Mouse (Mus musculus) forebrain, embryonic 11.5 days (tissue): ENCODE measurements around the gene Gm12184. TPM values are rescaled to one million over a fixed set of nuclear protein-coding genes. Genes with fewer than 3 reads are reported as not detected.
"Not testable (repeated sequence)": the region's sequence is repeated elsewhere in the genome, so short reads cannot be mapped to it uniquely, and the experiment has no call there.

ENCODE experiments used
- ATAC-seq: fragments of 200-750 bp; cut with Nextera tagmentation; replicated peaks from 2 replicates; pipeline ENCODE4 v1.8.0; 2017; ENCODE audit warnings: moderate TSS enrichment; ENCODE audit not compliant: low FRiP score
- DNase-seq: peaks from one replicate; pipeline ENCODE4 v3.0.0-alpha.2; 2017; ENCODE audit warnings: low spot score
- H3K27ac ChIP-seq: fragments of 300-500 bp; sonication (generic); 2 replicates; pipeline ENCODE4 v1.5.1; 2014; ENCODE audit warnings: low read depth, low read length
- H3K27me3 ChIP-seq: fragments of 300-500 bp; sonication (generic); 2 replicates; pipeline ENCODE4 v1.6.1; 2014; ENCODE audit warnings: mild to moderate bottlenecking, low read length, mixed read lengths; ENCODE audit not compliant: control insufficient read depth, insufficient read depth
- H3K36me3 ChIP-seq: fragments of 300-500 bp; sonication (generic); 2 replicates; pipeline ENCODE4 v1.6.1; 2014; ENCODE audit warnings: mild to moderate bottlenecking, low read length, moderate library complexity, mixed read lengths; ENCODE audit not compliant: control insufficient read depth, insufficient read depth
- H3K4me1 ChIP-seq: fragments of 300-500 bp; sonication (generic); replicated peaks from 2 replicates; pipeline ENCODE4 v1.6.1; 2014; ENCODE audit warnings: low read length, mixed read lengths; ENCODE audit not compliant: control insufficient read depth, insufficient read depth
- H3K4me2 ChIP-seq: fragments of 300-500 bp; sonication (generic); 2 replicates; pipeline ENCODE4 v1.6.1; 2014; ENCODE audit warnings: low read depth, mild to moderate bottlenecking, low read length, moderate library complexity, mixed read lengths; ENCODE audit not compliant: severe bottlenecking
- H3K4me3 ChIP-seq: fragments of 300-500 bp; sonication (generic); 2 replicates; pipeline ENCODE4 v1.5.1; 2014; ENCODE audit warnings: low read depth, low read length
- H3K9ac ChIP-seq: fragments of 300-500 bp; sonication (generic); 2 replicates; pipeline ENCODE4 v1.6.1; 2014; ENCODE audit warnings: low read length
- H3K9me3 ChIP-seq: fragments of 300-500 bp; sonication (generic); 2 replicates; pipeline ENCODE4 v1.6.1; 2016; ENCODE audit warnings: low read length, mixed read lengths; ENCODE audit not compliant: control insufficient read depth
- WGBS: fragments of 180-500 bp; shearing (Covaris S2); extraction: QIAGEN DNeasy Blood & Tissue Kit; methylation state at CpG from one replicate; pipeline ENCODE4 v1.1.7; 2014; 5-methylcytosine and 5-hydroxymethylcytosine counted together
- polyA plus RNA-seq: library from polyadenylated mRNA; unstranded; fragments of >200 nt; fragmentation: Nextera tagmentation; extraction: Ambion mirVana; gene quantifications from 2 replicates; pipeline ENCODE4 v1.2.1, GENCODE M21; 2014

Gm12184 gene
- polyA plus RNA-seq, 1 experiment from 2014 or later, result 12.7 TPM

GRCm38 (mm10) chr11:48795221-48795620 lies 31.2 kb downstream of the Gm12184 start:
- no peak overlapping the region for H3K9ac ChIP-seq
- no peaks in the 10 kb centered on the region for H3K36me3 ChIP-seq
- WGBS, result 92% methylated on average over 7 of the region's 7 CpGs
- ATAC-seq (no peak), DNase-seq (no peak)
- no peaks in the 10 kb centered on the region for H3K9me3 ChIP-seq
- H3K27ac ChIP-seq, result no peak overlapping the region
- no peak overlapping the region for H3K4me2 ChIP-seq
- H3K4me3 ChIP-seq, result no peak overlapping the region
- H3K27me3 ChIP-seq, result no peaks in the 10 kb centered on the region
- H3K4me1 ChIP-seq, result no peaks in the 10 kb centered on the region

GRCm38 (mm10) chr11:48793184-48793583 lies 33.3 kb downstream of the Gm12184 start:
- no peak overlapping the region for H3K4me2 ChIP-seq
- no peak overlapping the region for H3K9ac ChIP-seq
- ATAC-seq (no peak), DNase-seq (no peak)
- no peaks in the 10 kb centered on the region for H3K27me3 ChIP-seq
- 99% methylated on average over 3 of the region's 3 CpGs for WGBS
- no peak overlapping the region for H3K27ac ChIP-seq
- H3K4me1 ChIP-seq, result no peaks in the 10 kb centered on the region
- no peaks in the 10 kb centered on the region for H3K36me3 ChIP-seq
- no peaks in the 10 kb centered on the region for H3K9me3 ChIP-seq
- H3K4me3 ChIP-seq, result no peak overlapping the region

- ATAC-seq, H3K36me3 ChIP-seq, H3K27me3 ChIP-seq, H3K9ac ChIP-seq, DNase-seq, H3K9me3 ChIP-seq, H3K4me1 ChIP-seq, H3K4me3 ChIP-seq, H3K4me2 ChIP-seq, H3K27ac ChIP-seq: not testable (repeated sequence)
- 91% methylated on average over 9 of the region's 9 CpGs for WGBS
These were observed 34.6 kb downstream of the Gm12184 start for GRCm38 (mm10) chr11:48791894-48792293.

GRCm38 (mm10) chr11:48790946-48791345 lies 35.5 kb downstream of the Gm12184 start:
- Histone ChIP-seq H3K4me3 (no peak overlapping the region), H3K4me2 (no peak overlapping the region), H3K36me3 (no peaks in the 10 kb centered on the region), H3K27me3 (no peaks in the 10 kb centered on the region), H3K9ac (no peak overlapping the region), H3K4me1 (no peaks in the 10 kb centered on the region), H3K9me3 (no peaks in the 10 kb centered on the region), H3K27ac (no peak overlapping the region)
- ATAC-seq, result no peak
- WGBS, result 72% methylated on average over 8 of the region's 8 CpGs
- DNase-seq, result no peak

- no peak overlapping the region for H3K9ac ChIP-seq
- H3K4me3 ChIP-seq, result peak overlapping the region; percentile 10; the same call in 1 of the 2 replicates
- DNase-seq (peak; percentile 86), ATAC-seq (peak; percentile 71)
- no peaks in the 10 kb centered on the region for H3K9me3 ChIP-seq
- H3K36me3 ChIP-seq, result no peaks in the 10 kb centered on the region
- H3K27ac ChIP-seq, result no peak overlapping the region
- whole genome bisulfite sequencing, result 16% methylated on average over 20 of the region's 20 CpGs
- H3K4me2 ChIP-seq, result peak overlapping the region; percentile 46; the same call in 1 of the 2 replicates
- H3K4me1 ChIP-seq, result no peaks in the 10 kb centered on the region
- no peaks in the 10 kb centered on the region for H3K27me3 ChIP-seq
These were observed 36.3 kb downstream of the Gm12184 start for GRCm38 (mm10) chr11:48789973-48790823.

- H3K27me3 ChIP-seq, result no peaks in the 10 kb centered on the region
- no peak overlapping the region for H3K27ac ChIP-seq
- no peak for ATAC-seq
These were observed 37.2 kb downstream of the Gm12184 start for GRCm38 (mm10) chr11:48789215-48789614.

GRCm38 (mm10) chr11:48788311-48789089 lies 38.0 kb downstream of the Gm12184 start:
- no peaks in the 10 kb centered on the region for H3K9me3 ChIP-seq
- WGBS, result 8% methylated on average over 16 of the region's 16 CpGs
- H3K9ac ChIP-seq, result peak overlapping the region; percentile 49
- no peaks in the 10 kb centered on the region for H3K27me3 ChIP-seq
- ATAC-seq, result peak; percentile 72
- peak overlapping the region; percentile 33 for H3K4me3 ChIP-seq
- H3K4me1 ChIP-seq, result no peaks in the 10 kb centered on the region
- DNase-seq, result peak; percentile 82
- no peaks in the 10 kb centered on the region for H3K36me3 ChIP-seq
- no peak overlapping the region for H3K27ac ChIP-seq
- H3K4me2 ChIP-seq, result peak overlapping the region; percentile 50

More at GRCm38 (mm10) chr11:48789215-48789614, 37.2 kb downstream of the Gm12184 start:
- no peak overlapping the region for H3K9ac ChIP-seq
- H3K4me3 ChIP-seq, result no peak overlapping the region
- no peak overlapping the region for H3K4me2 ChIP-seq
- 91% methylated on average over 5 of the region's 5 CpGs for WGBS
- no peaks in the 10 kb centered on the region for H3K36me3 ChIP-seq
- H3K4me1 ChIP-seq, result no peaks in the 10 kb centered on the region
- no peaks in the 10 kb centered on the region for H3K9me3 ChIP-seq
- no peak for DNase-seq

GRCm38 (mm10) chr11:48787455-48788211 lies 38.8 kb downstream of the Gm12184 start:
- peak overlapping the region; percentile 50; the same call in 1 of the 2 replicates for H3K4me2 ChIP-seq
- no peaks in the 10 kb centered on the region for H3K9me3 ChIP-seq
- H3K4me3 ChIP-seq, result peak overlapping the region; percentile 33
- no peaks in the 10 kb centered on the region for H3K27me3 ChIP-seq
- peak; percentile 57 for ATAC-seq
- H3K9ac ChIP-seq, result peak overlapping the region; percentile 49; the same call in 1 of the 2 replicates
- H3K27ac ChIP-seq, result no peak overlapping the region
- H3K4me1 ChIP-seq, result no peaks in the 10 kb centered on the region
- DNase-seq, result no peak
- H3K36me3 ChIP-seq, result no peaks in the 10 kb centered on the region
- WGBS, result 49% methylated on average over 10 of the region's 10 CpGs
